Mouse (Mus musculus) MEL (cell line): Measurements from ENCODE around the gene Wfdc3. TPM values are rescaled to one million over a fixed set of nuclear protein-coding genes. Genes with fewer than 3 reads are reported as not detected.
A peak's percentile ranks its signal among the peaks of the same experiment; 100 is the strongest.

Source experiments
- DNase-seq: peaks from one replicate; pipeline ENCODE4 v3.0.0; 2011; ENCODE audit warnings: low read depth, low spot score
- H3K27ac ChIP-seq: 2 replicates; pipeline ENCODE4 v1.5.1; 2012; ENCODE audit warnings: low read depth, mild to moderate bottlenecking, control low read depth, low read length, moderate library complexity; ENCODE audit not compliant: control insufficient read depth
- H3K27me3 ChIP-seq, 2 experiments: fragments of 150-350 bp in 1 of 2; sonication (generic) in 1 of 2; 2 replicates each; pipeline ENCODE4 v1.6.1; 2012; ENCODE audit warnings: low read length in 2 of 2, mild to moderate bottlenecking in 2 of 2, improper control_type of control experiment in 1 of 2, moderate library complexity in 1 of 2; ENCODE audit not compliant: insufficient read depth in 2 of 2, control insufficient read depth in 1 of 2
- H3K36me3 ChIP-seq, 2 experiments: 2 replicates each; pipeline ENCODE4 v1.6.1; 2012 to 2014; ENCODE audit warnings: low read length in 2 of 2, improper control_type of control experiment in 1 of 2, inconsistent platforms in 1 of 2, mild to moderate bottlenecking in 1 of 2; ENCODE audit not compliant: insufficient read depth in 2 of 2, control insufficient read depth in 1 of 2
- H3K4me1 ChIP-seq, 2 experiments: fragments of 150-350 bp in 1 of 2; sonication (generic) in 1 of 2; 2 replicates each; pipeline ENCODE4 v1.6.1; 2012; ENCODE audit warnings: low read length in 2 of 2, improper control_type of control experiment in 1 of 2, mild to moderate bottlenecking in 1 of 2; ENCODE audit not compliant: insufficient read depth in 2 of 2, control insufficient read depth in 1 of 2
- H3K4me3 ChIP-seq, 2 experiments: fragments of 150-350 bp in 1 of 2; sonication (generic) in 1 of 2; 2 replicates each; pipeline ENCODE4 v1.5.1; 2012; ENCODE audit warnings: low read depth in 2 of 2, low read length in 2 of 2, mild to moderate bottlenecking in 2 of 2, moderate library complexity in 2 of 2, control low read depth in 1 of 2, improper control_type of control experiment in 1 of 2; ENCODE audit not compliant: control insufficient read depth in 1 of 2, insufficient read depth in 1 of 2
- H3K79me2 ChIP-seq: 2 replicates; pipeline ENCODE4 v1.6.1; 2012; ENCODE audit warnings: mild to moderate bottlenecking, low read length, moderate library complexity; ENCODE audit not compliant: control insufficient read depth, poor library complexity, insufficient read depth
- H3K9ac ChIP-seq: 2 replicates; pipeline ENCODE4 v1.6.1; 2012; ENCODE audit warnings: low read depth, mild to moderate bottlenecking, control low read depth, low read length, moderate library complexity; ENCODE audit not compliant: control insufficient read depth, poor library complexity, severe bottlenecking
- H3K9me3 ChIP-seq: fragments of 150-350 bp; sonication (generic); replicated peaks from 2 replicates; pipeline ENCODE4 v1.6.1; 2012; ENCODE audit warnings: mild to moderate bottlenecking, low read length, improper control_type of control experiment, moderate library complexity; ENCODE audit not compliant: insufficient read depth
- BHLHE40 ChIP-seq: IDR thresholded peaks from 2 replicates; pipeline ENCODE4 v1.6.1; 2012; ENCODE audit warnings: low read depth, mild to moderate bottlenecking, inconsistent platforms, low read length, improper control_type of control experiment, borderline replicate concordance
- EP300 ChIP-seq, 2 experiments: IDR thresholded peaks; 2 replicates each; pipeline ENCODE4 v1.6.1; 2011; ENCODE audit warnings: improper control_type of control experiment in 2 of 2, low read length in 2 of 2, low read depth in 1 of 2, mild to moderate bottlenecking in 1 of 2
- ETS1 ChIP-seq: IDR thresholded peaks from 2 replicates; pipeline ENCODE4 v1.6.1; 2012; ENCODE audit warnings: low read depth, mild to moderate bottlenecking, inconsistent platforms, low read length, improper control_type of control experiment, moderate library complexity
- GATA1 ChIP-seq: IDR thresholded peaks from 2 replicates; pipeline ENCODE4 v1.6.1; 2011; ENCODE audit warnings: low read depth, low read length, improper control_type of control experiment
- JUND ChIP-seq: IDR thresholded peaks from 2 replicates; pipeline ENCODE4 v1.6.1; 2011; ENCODE audit warnings: low read depth, mild to moderate bottlenecking, improper control_type of control experiment, low read length
- NELFE ChIP-seq: IDR thresholded peaks from 2 replicates; pipeline ENCODE4 v1.6.1; 2011; ENCODE audit warnings: low read depth, low read length, improper control_type of control experiment
- RCOR1 ChIP-seq: IDR thresholded peaks from 2 replicates; pipeline ENCODE4 v1.6.1; 2012; ENCODE audit warnings: low read depth, mild to moderate bottlenecking, inconsistent platforms, low read length, improper control_type of control experiment
- TAL1 ChIP-seq: IDR thresholded peaks from 2 replicates; pipeline ENCODE4 v1.6.1; 2012; ENCODE audit warnings: mild to moderate bottlenecking, inconsistent platforms, low read length, moderate library complexity, mixed read lengths
- TBP ChIP-seq: IDR thresholded peaks from 2 replicates; pipeline ENCODE4 v1.8.0; 2011; ENCODE audit warnings: low read depth, low read length, improper control_type of control experiment
- TCF12 ChIP-seq: IDR thresholded peaks from 2 replicates; pipeline ENCODE4 v1.6.1; 2014; ENCODE audit warnings: low read depth, mild to moderate bottlenecking, inconsistent platforms, low read length, improper control_type of control experiment, moderate library complexity
- USF2 ChIP-seq, 2 experiments: IDR thresholded peaks; 2 replicates each; pipeline ENCODE4 v1.6.1; 2011 to 2012; ENCODE audit warnings: improper control_type of control experiment in 2 of 2, low read length in 2 of 2, borderline replicate concordance in 1 of 2, inconsistent platforms in 1 of 2, low read depth in 1 of 2, mild to moderate bottlenecking in 1 of 2; ENCODE audit not compliant: insufficient read depth in 1 of 2
- ZC3H11A ChIP-seq: IDR thresholded peaks from 2 replicates; pipeline ENCODE4 v1.6.1; 2012; ENCODE audit warnings: low read depth, mild to moderate bottlenecking, inconsistent platforms, low read length, improper control_type of control experiment
- ZMIZ1 ChIP-seq: IDR thresholded peaks from 2 replicates; pipeline ENCODE4 v1.6.1; 2012; ENCODE audit warnings: low read depth, mild to moderate bottlenecking, inconsistent platforms, low read length, improper control_type of control experiment, moderate library complexity
- ZNF384 ChIP-seq: IDR thresholded peaks from 2 replicates; pipeline ENCODE4 v1.6.1; 2012; ENCODE audit warnings: low read depth, mild to moderate bottlenecking, inconsistent platforms, low read length, improper control_type of control experiment
- polyA plus RNA-seq, 2 experiments: library from polyadenylated mRNA; stranded (reverse) in 1 of 2; unstranded in 1 of 2; fragments of >175 nt in 1 of 2; fragments of >200 nt in 1 of 2; gene quantifications; 2 replicates each; pipeline versions ENCODE4 v1.2.1 to v1.2.4; 2012; ENCODE audit warnings: low replicate concordance in 2 of 2, low read depth in 1 of 2; ENCODE audit not compliant: insufficient read length in 2 of 2, insufficient read depth in 1 of 2, missing spikeins in 1 of 2
- total RNA-seq: library from RNA; depleted of rRNA; stranded (reverse); fragments of 300-350 nt; gene quantifications from 2 replicates; pipeline ENCODE4 v1.2.3, GENCODE M21; 2012

Wfdc3 gene
- total and polyA plus RNA-seq, 3 experiments: 0.31 to 0.40 TPM; not detected in 1

DNA sequence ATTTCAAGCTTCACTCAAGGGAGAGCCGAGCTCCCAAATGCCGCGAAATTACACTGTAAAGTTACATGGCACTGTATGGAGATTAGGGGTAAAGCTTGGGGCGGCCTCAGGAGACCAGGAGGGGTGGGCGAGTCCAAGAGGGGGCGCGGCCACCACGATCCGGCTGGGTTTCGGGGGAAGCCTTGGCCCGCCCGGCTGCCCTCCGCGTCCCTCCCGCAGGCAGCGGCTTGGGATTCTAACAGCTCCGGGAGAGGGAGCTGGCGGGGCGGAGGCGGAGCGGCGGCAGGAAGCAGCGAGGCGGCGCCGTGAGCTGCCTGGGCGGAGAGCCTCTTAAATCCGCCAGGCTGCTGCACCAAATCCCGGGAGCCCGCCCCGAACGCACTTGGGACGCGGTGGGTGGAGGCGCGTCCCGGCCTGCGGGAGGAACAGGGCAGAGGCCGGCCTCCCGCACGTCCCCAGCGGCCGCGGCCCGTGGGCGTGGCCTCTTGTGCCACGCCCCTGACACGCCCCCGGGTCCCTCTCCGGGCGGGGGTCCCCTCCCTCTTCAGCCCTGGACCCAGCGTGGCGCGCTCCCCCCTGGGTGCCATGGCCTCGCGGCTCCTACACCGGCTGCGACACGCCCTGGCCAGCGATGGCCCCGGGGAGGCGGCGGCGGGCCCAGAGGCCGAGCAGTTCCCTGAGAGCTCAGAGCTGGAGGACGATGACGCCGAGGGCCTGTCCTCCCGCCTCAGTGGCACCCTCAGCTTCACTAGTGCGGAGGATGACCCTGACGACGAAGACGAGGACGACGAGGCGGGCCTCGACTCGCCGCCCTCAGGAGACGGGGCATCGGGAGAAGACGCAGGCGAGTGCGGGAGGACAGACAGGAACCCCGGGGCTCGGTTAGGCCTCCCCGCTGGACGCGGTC lies 40.0 kb upstream of the Wfdc3 start, which contains the start of gene Snx21 (continued):
- TF ChIP-seq ZC3H11A (no peak), ETS1 (peak; percentile 35; the same call in 1 of the 2 replicates), ZNF384 (no peak), NELFE (no peak), GATA1 (no peak)

DNA sequence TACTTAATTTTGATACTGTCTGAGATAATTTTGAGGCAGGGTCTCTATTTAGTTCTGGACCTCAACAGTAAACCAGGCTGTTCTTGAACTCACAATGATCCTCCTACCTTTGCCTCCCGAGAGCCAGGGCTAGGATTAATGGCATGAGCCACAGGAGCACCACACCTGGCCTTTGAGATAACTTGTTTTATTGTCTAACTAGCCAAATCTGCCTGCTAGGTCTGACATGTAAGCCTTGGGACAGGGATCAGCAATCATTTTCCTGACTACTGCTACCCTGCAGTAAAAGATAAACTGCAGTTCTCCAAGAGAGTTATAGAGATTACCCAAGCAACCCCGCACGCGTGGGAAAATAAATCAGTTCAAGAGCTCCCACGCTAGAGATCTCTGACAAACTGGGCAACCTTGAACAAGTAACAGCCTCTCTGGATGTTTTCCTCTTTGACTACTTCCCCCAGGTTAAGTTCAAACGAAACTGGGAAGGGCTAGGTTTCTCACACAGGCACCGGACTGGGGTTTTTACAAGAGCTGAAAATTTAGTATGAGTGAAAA lies 39.2 kb upstream of the Wfdc3 start:
- H3K36me3 ChIP-seq: peaks cover 0 to 5% of the 10 kb centered on the region in 2 experiments; a peak in 1 of 4 replicates
- H3K27ac ChIP-seq: peak overlapping the region; percentile 13; the same call in 1 of the 2 replicates
- no peaks in the 10 kb centered on the region for H3K27me3 ChIP-seq
- no peaks in the 10 kb centered on the region for H3K9me3 ChIP-seq
- DNase-seq: no peak
- H3K4me1 ChIP-seq: peaks cover 3 to 9% of the 10 kb centered on the region in 2 experiments; a peak in 3 of 4 replicates
- no peaks in the 10 kb centered on the region; the same call in 1 of the 2 replicates for H3K79me2 ChIP-seq
- TF ChIP-seq TCF12 (no peak), JUND (no peak), USF2 (IDR thresholded peaks at IDR 0.05; ENCODE audit: borderline replicate concordance in 1 of 2, insufficient read depth in 1 of 2, low read depth in 1 of 2, low read length in 2 of 2) (no peak), GATA1 (0 out of 2 replicates have a peak, but pooled peaks have one; percentile 9), TBP (peak; percentile 77; the same call in 1 of the 2 replicates), EP300 (IDR thresholded peaks at IDR 0.05; ENCODE audit: low read depth in 1 of 2, low read length in 2 of 2) (peak in 1 of 2 experiments; percentile 13; a peak in 2 of 4 replicates), RCOR1 (peak; percentile 85), ZMIZ1 (no peak), TAL1 (peak; percentile 38), BHLHE40 (peak; percentile 24; the same call in 1 of the 2 replicates)
- peak overlapping the region; percentile 63 to 88 for H3K4me3 ChIP-seq
- peak overlapping the region; percentile 66 for H3K9ac ChIP-seq
